Mouse (Mus musculus): ENCODE data around the gene Elmo1.
"Not testable (repeated sequence)": the region's sequence is repeated elsewhere in the genome, so short reads cannot be mapped to it uniquely, and the experiment has no call there.

Gene Elmo1

GRCm38 (mm10) chr13:20601421-20601820 lies 511.0 kb downstream of the Elmo1 start:
- ATAC-seq (ENCODE audit: low TSS enrichment), result peak; percentile 28

DNA sequence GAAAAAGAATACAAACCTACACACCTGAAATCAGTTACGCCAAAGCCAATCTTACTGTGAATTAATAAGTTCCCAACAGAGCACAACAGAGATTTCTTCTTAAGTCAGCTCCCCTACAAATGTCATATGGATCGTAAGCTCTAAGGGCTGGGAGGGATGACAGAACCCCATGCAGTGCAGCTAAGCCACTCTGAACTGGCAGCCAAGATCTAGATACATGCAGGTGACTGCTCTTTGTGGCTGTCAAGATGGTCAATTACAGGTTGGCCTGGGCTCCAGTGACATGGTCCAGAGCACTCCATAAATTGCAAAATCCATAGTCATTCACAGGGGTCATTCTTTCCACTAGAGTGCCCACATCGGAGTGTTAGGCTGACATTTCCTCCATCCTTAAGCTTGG lies 516.5 kb downstream of the Elmo1 start:
- no peak for ATAC-seq (ENCODE audit: low TSS enrichment)

GRCm38 (mm10) chr13:20609003-20609688 lies 518.8 kb downstream of the Elmo1 start:
- peak; percentile 56; the same call in 1 of the 2 replicates for ATAC-seq (ENCODE audit: low TSS enrichment)

DNA sequence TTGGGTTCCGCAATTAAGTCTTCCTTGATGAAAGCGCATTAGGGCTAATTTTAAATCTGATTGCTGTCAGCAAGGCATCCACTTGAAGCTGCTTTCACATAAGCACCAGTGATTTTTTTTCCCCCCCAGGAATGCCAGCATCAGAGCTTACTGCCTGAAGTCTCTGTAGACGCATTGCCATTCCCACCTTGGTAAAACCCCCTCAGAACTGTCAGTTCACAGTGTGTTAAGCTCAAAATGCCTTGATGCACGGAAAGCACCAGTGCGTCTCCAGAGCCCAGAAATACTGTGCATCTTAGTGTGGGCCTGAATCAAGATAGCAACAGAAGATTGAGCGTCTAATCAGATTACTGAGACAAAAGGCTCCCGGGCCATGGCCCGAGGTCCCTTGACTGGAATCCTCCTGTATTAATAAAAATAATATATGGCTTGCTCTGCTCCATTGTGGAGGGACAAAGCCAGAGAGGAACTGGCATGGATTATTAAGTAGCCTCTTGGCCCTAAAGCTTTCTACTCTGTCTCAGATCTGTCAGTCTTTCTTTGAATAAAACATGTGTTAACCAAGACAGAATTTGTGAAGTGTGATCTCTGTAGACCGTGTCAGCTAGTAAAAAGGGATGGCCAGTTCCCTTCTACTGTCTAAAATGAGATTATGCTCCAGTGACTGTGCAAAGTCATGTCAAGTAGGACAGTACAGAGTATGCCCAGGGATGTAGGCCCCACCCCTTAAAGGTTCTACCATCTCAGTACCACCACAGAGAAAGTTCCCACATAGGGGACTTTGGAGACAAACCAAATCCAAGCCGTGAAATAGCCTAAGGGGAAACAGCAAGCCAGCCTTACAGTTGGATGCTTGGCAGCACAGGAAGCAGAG lies 525.4 kb downstream of the Elmo1 start:
- ATAC-seq (ENCODE audit: low TSS enrichment), result 0 out of 2 replicates have a peak, but pooled peaks have one; percentile 23

- no peak for ATAC-seq (ENCODE audit: low TSS enrichment)
Measured at GRCm38 (mm10) chr13:20619946-20620345, 529.5 kb downstream of the Elmo1 start.

GRCm38 (mm10) chr13:20623071-20623850 lies 532.9 kb downstream of the Elmo1 start:
- ATAC-seq (ENCODE audit: low TSS enrichment), result 0 out of 2 replicates have a peak, but pooled peaks have one; percentile 23

- ATAC-seq (ENCODE audit: low TSS enrichment), result no peak
Measured at GRCm38 (mm10) chr13:20627796-20628195, 537.4 kb downstream of the Elmo1 start.

DNA sequence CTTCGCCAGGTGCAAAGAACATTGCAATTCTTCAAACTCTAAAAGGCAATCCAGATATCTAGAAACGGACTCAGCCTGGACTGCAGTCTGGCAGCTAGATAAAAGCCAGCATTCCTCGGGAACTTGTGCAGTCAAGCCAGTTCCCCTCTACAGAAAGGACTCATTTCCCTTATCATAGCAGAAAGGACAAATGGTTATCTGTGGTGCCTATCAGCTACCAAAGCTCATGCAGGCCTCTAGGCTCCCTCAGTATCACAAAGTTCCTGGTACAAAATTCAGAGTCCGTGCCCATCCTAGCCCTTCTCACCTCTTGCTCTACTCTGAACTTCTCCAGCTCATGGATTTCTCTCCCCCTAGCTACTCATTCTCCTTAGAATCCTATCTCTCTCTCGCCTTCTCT lies 542.1 kb downstream of the Elmo1 start:
- no peak for ATAC-seq (ENCODE audit: low TSS enrichment)

- ATAC-seq (ENCODE audit: low TSS enrichment), result not testable (repeated sequence)
Measured at GRCm38 (mm10) chr13:20634679-20635078, 544.3 kb downstream of the Elmo1 start.

DNA sequence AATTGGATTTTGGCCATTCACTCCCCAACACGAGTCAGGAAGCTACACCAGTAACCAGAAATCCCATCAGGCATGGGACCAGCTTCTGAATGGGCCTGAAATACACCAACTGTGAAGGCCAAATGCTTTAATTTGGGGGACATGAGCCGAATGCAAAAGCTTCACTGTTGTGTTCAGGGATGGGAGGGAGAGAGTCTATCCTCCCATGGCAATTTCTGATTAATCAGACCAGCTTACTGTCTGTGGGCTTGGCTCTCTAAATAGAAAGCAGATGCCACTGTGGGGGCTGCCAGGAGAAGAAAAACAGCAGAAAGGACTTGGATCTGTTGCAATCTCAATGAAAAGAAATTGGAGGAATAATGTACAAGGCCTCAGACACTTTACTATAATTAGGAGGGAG lies 545.2 kb downstream of the Elmo1 start:
- peak; percentile 94 for ATAC-seq (ENCODE audit: low TSS enrichment)
